Mouse (Mus musculus) cortical plate, adult 2 months (tissue): ENCODE data around the gene Nat10.

Experiments used
- CTCF ChIP-seq: fragments of 200-500 bp; IDR thresholded peaks from 2 replicates; pipeline ENCODE4 v1.5.1; 2011; ENCODE audit warnings: mild to moderate bottlenecking, control low read depth, low read length; ENCODE audit not compliant: insufficient read depth; ENCODE audit errors: extremely low read depth
- POLR2A ChIP-seq: fragments of 200-500 bp; IDR thresholded peaks from 2 replicates; pipeline ENCODE4 v1.6.1; 2011; ENCODE audit warnings: mild to moderate bottlenecking, low read length, control low read depth; ENCODE audit not compliant: insufficient read depth; ENCODE audit errors: extremely low read depth

GRCm38 (mm10) chr2:103762492-103762891 lies 1.4 kb upstream of the Nat10 start:
- TF ChIP-seq CTCF (no peak), POLR2A (no peak)
